Mouse (Mus musculus): ENCODE measurements around the gene Abcd3.

- TF ChIP-seq CTCF (IDR thresholded peaks at IDR 0.05; ENCODE audit: borderline replicate concordance, control insufficient read depth, extremely low read depth, insufficient read depth, low read length, poor library complexity) (no peak), POLR2A (IDR thresholded peaks at IDR 0.05; ENCODE audit: control insufficient read depth, extremely low read depth, insufficient read depth, low read length, poor library complexity) (no peak)
Observed at GRCm38 (mm10) chr3:121790442-121790841, 24.7 kb downstream of the Abcd3 start.

Measured in thymus, adult 2 months (tissue).